Mouse (Mus musculus): ENCODE results near the gene Mkrn3. TPM values are rescaled to one million over a fixed set of nuclear protein-coding genes. Genes with fewer than 3 reads are reported as not detected.
A peak's percentile ranks its signal among the peaks of the same experiment; 100 is the strongest.

Gene Mkrn3
- total RNA-seq, 2 experiments from 2014 or later: 2.6 to 2.8 TPM

DNA sequence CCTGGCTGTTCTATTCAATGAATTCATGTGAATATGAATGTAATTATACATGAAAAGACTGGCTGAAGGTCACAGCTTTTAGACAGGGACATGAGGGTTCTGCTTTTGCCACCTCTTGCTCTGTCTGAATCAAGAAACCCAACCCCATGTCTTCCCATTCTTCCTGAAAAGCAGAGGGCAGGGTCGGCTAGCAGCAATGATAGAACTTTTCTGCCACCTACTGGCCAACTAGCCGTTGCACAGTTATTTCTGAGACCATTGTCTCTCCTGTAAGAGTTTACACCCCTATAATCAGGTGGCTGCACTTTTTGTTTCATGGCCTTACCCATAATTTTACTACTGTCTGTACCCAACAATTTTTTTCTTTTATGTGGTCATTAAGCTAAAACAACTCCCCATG is 37.5 kb downstream of the Mkrn3 start:
- DNase-seq (ENCODE audit: extremely low spot score in 1 of 2, low spot score in 1 of 2): peak in 1 of 2 experiments; percentile 22

DNA sequence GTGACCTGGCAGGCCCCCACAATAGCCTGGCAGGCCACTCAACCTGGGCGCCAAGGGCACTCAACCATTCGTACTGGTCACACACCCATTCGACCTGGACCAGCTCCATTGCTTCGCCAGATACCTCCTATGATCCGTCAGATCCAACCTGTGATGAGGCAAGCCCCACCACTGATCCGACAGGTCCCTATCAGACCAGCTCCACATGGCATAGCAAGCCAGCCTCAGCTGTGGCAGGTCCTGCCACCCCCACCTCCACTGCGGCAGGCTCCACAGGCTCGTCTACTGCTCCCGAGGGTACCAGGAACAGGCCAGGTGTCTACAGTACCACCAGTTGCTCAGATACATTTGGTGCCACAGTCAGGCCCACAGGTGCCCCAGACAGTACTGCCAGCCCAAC is 41.4 kb downstream of the Mkrn3 start:
- DNase-seq (ENCODE audit: extremely low spot score in 1 of 2, low spot score in 1 of 2): no peak

DNA sequence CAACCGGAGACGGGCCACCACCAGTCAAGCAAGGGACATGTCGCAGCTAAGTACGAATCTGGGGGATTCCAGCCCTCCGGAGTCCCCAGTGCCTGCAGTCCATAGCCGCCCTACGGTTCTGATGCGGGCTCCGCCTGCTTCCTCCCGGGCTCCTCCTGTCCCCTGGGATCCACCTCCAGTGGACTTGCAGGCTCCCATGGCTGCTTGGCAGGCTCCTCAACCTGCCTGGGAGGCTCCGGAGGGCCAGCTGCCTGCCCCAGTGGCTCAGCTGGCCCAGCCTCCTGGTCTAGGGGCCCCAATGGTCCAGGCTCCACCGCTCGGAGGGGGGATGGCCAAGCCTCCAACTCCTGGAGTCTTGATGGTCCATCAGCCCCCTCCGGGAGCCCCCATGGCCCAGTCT is 42.6 kb downstream of the Mkrn3 start:
- no peak for DNase-seq (ENCODE audit: extremely low spot score in 1 of 2, low spot score in 1 of 2)

DNA sequence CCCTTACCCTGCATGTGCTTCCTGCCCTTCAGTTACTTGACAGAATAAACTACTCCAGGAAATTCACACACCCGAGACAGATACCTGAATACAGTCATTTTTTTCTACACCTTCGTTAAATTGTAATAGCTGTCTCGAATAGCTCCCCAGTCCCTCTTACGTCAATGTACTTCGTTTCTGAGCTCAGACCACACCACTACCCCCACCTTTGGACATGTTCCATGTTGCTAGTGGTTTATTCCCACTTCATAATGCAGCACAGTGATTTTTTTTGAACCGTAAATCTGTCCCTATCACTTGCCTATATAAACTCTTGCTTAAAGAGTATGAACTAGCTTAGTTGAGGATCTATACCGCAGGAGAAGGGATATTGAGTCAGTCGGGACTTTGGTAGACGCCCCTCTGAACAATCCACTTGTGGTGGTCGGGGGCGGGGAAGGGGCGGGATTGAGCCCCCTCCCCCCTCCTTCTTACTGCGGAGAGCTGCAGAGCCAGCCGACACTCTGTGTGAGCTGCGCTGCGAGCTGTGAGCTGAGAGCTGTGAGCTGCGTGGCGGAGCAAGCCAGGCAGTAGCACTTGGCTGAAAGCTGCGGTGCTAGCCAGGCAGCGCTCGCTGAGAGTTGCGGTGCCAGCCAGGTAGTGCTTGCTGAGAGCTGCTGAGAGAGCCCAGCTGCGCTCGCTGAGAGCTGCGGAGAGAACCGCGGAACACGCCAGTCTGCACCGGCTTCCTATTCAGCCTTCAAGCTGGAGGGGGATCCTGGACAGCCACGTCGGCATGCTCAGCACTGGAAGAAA is 43.2 kb downstream of the Mkrn3 start, which contains the start of gene Magel2:
Magel2 (plus strand) TSS at position 501 of the 795 bp plus-strand sequence.
- peak in 1 of 2 experiments; percentile 15 for DNase-seq (ENCODE audit: extremely low spot score in 1 of 2, low spot score in 1 of 2)

DNA sequence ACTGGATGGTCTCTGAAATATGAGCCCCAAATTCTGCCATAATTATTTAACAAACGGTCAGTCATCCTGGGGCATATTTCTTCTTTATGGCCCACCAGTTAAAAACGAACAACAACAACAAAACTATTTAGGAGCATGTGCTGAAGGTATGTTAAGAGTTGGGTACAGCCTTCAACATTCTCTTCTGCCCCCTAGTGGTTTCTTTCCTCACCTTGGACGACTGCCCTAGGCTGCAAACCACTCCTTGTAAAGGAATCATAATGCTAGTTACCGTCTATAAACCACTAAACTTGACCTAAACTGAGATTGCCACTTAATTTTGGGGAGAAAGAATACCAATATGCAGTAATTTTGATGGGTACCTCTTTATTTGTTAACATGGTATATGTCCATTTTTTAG is 44.3 kb downstream of the Mkrn3 start:
- no peak for DNase-seq (ENCODE audit: extremely low spot score in 1 of 2, low spot score in 1 of 2)

Other genes with a start within 250 kb of the Mkrn3 start
- gene Ndn, start 73.6 kb downstream of the Mkrn3 start, total RNA-seq (2021): 100 to 1,000 TPM; 120 to 150 TPM
- gene Magel2, start 43.1 kb downstream of the Mkrn3 start, total RNA-seq (2021): 1 to 10 TPM; 1.4 to 1.8 TPM
- under 1 TPM; 0.80 to 0.81 TPM for gene Peg12, start 44.4 kb upstream of the Mkrn3 start, total RNA-seq (2021)